Mouse (Mus musculus) natural killer cell, adult 2 months (primary cell): Measurements from ENCODE around the gene Znhit3.

Source experiments
- DNase-seq, 2 experiments: peaks; one replicate each; pipeline ENCODE4 v3.0.0; 2022; ENCODE audit warnings: low spot score in 2 of 2

Znhit3 gene

DNA sequence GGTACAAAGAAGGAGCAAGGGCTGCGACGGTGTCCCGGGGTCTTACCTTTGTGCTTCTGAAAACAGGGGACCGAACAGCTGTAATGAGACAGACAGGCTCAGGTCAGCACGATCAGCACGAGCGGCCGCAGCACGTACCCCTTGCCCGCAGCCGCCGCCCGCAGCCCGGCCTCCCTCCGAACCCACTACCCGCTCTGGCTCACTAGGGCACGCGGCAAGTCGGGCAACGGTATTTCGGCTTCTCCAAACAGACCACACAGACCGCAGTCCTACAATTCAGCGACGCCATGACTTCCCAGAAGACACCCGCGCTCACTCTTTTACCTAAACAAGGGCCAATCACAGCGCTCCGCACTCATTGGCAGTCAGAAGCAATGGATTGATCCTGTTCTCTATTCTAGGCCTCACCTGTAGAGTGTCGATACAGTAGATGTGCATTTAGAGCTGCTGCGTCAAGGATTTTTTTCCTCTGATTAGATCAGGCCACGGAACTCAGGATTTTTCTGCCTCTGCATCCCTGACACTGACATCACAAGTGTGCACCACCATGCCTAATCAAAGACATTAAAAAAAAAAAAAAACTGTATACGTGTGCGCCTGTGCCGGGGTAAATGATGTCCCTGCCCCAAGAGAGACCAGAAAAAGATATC is at the start of gene Znhit3:
Gene Znhit3 (minus strand): TSS at position 314 of the 650 bp plus-strand sequence.
- peak; percentile 77 to 80 for DNase-seq

DNA sequence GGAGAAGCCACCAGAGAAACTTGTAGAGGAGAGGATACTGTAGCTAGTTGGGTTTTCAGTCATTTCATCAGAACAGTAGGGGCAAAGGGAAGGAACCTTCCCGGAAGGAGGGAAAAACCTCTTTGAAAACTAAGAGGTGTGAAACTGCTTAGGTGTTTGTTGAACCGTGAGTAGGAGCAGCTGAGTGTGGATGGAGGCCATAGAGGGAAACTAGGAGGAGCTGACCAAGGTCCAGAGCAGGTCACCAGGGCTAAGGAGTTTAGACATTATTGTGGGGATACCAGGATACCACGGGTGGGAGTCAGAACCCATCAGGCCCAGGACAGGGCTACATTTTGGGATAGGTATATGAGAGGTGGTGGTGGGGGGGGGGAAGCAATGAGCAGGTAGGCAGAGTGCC is 47.4 kb upstream of the Znhit3 start:
- DNase-seq = no peak

DNA sequence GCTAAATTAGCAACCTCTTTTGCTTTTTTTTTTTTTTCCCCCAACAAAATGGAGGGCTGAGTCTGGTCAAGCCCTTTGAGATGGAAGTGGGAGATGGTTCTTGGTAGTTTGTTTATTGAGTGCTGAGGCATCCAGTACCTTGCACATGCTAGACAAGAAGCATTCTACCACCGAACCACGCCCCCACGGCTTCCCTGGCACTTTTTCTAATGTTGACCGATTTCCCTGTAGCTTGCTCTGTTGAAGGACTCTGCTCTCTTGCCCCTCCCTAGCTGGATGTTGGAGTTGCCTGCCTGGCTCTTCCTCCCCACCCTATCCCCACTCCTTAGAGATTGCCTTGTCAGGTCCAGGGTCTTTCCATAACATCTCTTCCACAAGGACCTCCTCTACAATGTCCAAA is 46.4 kb upstream of the Znhit3 start:
- no peak for DNase-seq

DNA sequence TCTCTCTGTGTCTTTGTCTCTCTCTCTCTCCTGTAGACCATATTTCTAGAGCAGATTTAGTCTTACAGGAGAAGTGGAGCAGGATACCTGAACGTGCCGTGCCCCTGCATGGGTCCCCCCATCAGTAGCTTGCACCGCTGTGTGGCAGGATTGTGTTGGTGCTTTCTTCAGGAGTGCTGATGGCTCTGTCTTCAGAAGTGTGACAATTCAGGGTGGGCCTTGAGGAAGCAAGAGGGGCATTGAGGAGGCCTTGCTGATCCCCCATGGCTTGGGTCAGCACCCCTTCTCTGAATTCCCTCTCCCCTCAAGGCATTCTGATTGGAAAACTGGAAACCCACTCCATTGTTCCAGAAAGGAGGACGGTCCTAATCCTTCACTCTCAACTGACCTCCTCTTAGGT is 45.4 kb upstream of the Znhit3 start:
- no peak for DNase-seq

- no peak for DNase-seq
These were observed 44.6 kb upstream of the Znhit3 start for GRCm38 (mm10) chr11:84960780-84961179.

DNA sequence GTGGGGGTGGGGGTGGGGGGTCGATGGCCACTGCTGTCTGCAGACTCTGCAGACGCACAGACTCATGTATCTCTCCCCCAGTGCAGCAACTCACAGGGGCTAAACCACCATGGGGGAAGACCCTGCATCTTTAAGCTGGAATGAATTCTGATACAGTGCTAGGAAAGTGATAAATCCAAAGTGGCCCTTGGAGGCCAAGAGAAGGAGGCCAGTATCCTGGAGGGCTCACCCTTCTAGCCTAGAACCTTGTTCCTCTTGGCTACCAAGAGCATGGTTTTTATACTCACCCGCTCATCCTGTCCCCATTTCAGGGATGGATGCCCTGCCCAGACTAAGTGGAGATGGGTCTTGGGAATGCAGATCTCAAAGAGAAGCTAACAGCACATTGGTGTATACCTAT is 44.1 kb upstream of the Znhit3 start:
- DNase-seq = no peak

DNA sequence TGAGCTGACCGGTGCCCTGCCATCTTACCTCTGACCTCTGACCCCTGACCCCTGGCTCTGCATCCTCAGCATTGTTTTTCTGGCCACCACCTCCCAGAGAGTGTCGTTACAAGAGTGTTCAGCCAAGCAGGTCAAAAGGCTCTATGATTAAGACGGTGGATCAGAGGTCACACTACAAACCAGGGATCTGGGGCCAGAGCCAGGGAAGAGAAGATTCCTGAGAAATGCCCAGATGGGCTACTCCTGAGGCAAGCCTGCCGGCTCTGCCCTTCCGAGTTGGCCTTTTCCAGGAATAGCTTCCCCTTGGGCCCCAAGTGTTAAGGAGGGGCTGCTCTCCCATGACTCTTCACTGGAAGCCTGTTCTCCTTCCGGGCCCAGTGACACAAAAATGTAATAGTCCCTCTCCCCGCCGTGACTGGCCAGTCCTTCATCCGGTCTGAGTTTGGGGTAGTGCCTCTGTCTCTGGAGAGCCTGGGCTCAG is 43.6 kb upstream of the Znhit3 start:
- no peak for DNase-seq

GRCm38 (mm10) chr11:84959181-84959580 is 43.0 kb upstream of the Znhit3 start:
- DNase-seq = no peak

DNA sequence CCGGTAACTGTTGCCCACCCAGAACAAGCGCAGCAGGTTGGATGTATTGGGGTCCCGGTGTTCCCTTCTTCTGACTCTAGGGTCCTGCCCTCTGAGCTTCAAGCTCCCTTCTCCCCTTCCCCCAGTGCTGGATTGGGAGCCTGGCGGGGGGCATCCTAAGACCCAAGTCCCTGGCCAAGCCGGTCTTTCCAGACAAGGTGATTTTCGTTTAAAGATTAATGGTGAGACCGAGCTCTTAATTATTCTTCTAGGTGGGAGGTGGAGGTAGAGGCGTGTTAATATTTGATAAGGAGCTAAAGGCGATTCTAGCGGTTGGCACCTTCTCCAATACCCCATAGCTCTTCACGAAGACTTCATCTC is 42.1 kb upstream of the Znhit3 start:
- DNase-seq = no peak

DNA sequence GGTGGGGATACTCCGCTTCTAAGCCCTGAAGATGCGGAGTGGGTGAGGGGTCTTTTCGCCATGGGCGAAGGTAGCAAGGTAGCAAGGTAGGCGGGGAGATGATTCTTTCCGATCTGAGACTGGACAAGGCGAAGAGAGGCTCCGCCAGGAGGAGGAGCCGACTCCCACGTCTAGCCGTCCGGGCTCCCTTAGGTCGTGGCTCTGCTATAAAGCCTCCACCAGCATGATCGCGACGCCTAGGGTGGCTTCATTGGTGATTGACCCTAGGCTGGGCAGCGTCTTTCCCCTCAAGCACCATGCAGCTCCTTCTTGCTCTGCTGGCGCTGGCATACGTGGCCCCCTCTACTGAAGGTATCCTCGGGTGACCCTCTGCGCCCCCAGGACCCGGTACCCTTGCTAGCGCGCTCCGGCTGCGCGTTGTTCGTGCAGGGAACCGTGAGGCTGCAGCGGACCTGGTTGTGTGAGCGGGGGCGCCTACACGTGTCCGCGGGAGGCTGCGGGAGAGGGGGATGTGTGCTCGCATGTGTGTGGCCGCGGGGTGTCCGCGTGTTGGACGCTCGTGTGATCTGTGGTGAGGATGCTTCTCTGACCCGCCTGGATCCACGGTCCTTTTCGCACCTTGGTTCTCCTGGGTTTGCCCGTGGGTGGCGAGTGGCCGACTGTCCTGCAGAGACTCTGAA is 41.6 kb upstream of the Znhit3 start, which contains the start of gene Car4:
Gene Car4 (plus strand): TSS at position 196 of the 680 bp plus-strand sequence.
- DNase-seq = no peak

- DNase-seq = no peak
These were observed 41.0 kb upstream of the Znhit3 start for GRCm38 (mm10) chr11:84957171-84957570.

GRCm38 (mm10) chr11:84956400-84956799 is 40.2 kb upstream of the Znhit3 start:
- DNase-seq = no peak

GRCm38 (mm10) chr11:84952611-84953010 is 36.4 kb upstream of the Znhit3 start:
- DNase-seq = no peak

GRCm38 (mm10) chr11:84948526-84948925 is 32.4 kb upstream of the Znhit3 start:
- DNase-seq = no peak

GRCm38 (mm10) chr11:84948114-84948513 is 31.9 kb upstream of the Znhit3 start:
- no peak for DNase-seq

GRCm38 (mm10) chr11:84947206-84947605 is 31.0 kb upstream of the Znhit3 start:
- DNase-seq = no peak

DNA sequence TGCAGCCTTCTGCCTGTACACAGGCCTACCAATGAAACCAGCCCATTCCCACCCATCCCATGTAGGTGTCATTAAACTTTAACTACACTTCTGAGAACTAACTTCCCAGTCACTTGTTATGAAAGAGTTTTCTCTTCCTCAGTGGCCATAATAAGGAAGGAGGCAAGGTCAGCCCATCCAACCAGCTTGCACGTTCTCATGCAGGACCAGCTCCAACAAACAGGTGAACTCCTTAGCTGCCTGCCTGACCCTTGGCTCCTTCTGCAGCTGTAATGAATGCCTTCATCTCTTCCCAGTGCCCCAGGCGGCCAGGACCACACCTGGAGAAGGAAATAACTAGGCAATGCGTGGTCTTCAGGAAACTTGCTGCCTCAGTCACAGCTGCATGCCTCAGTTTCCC is 29.7 kb upstream of the Znhit3 start:
- DNase-seq = no peak

DNA sequence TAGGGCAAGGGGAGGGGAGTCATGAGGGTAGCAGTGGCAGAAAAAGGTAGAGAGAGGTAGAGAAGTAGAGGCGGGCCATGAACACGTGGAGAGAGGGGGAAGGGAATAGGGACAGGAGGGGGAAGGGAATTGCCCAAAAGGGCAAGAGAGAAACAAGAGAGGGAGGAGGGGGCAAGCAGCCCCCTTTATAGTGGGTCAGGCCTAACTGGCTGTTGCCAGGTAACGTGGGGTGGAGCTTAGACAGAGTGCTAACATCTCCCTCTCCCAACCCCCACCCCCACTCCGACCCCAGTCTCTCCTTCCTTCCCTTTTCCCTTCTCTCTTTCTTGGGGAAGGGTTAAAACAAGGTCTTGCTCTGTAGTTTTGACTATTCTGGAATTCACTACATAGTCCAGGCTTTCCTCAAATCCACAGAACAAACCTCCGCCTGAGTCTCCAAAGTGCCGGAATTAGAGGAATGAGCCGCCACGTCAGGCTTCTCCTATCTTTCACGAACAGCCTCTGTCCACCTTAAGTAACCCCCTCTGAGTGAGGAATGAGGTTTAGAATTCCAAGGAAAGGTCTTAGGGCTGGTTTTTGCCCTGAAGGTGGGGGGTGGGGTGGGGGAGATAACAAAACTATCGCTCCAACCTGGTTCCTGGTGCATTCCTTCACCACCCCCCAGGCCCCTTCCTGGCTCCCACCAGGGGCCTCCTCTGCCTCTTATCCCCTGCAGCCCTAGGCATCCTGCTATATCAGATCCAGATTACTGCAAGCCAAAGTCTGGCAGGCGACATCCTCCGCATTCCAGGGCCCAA is 28.7 kb upstream of the Znhit3 start:
- no peak for DNase-seq

DNA sequence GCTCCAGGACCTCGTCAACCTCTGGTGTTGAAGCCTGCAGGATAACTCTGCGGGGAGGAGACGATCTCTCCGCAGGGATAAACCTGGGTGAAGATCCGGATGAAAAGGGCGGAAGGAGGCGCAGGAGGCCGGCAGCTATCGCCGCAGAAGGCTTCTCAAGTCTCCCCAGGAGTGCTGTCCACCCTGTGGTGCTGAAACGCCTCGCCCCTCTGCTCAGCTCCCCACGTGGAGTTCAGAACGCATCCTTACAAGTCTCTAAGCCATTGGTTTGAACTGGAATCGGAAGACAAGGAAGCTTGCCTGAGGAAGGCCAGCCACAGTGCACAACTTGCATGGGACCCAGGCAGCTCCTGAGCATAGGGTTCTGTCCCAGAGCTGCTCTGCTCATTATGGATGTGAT is 27.8 kb upstream of the Znhit3 start:
- peak in 1 of 2 experiments; percentile 8 for DNase-seq

DNA sequence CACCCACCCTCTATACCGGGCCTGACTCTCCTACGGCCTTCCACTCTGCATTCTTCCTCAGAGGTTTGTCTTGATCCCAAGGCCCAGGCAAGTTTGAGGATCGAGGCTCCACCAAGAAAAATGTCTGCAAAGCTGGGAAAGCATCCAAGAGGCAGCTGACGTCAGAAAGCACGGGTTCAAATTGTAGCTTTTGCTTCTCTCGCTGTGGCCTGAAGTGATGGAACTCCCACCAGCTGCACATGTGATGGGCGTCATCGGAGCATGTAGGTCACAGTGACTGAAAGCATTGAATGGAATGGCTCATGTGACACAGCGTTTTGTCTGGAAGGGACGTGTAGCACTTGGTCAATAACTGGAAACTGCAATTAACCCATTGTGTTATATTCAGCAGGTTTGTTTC is 24.0 kb upstream of the Znhit3 start:
- DNase-seq = no peak

- DNase-seq = no peak
These were observed 23.4 kb upstream of the Znhit3 start for GRCm38 (mm10) chr11:84939508-84940053.

GRCm38 (mm10) chr11:84932261-84932660 is 16.1 kb upstream of the Znhit3 start:
- no peak for DNase-seq
